Mouse (Mus musculus): ENCODE measurements around the gene Slc25a39.

GRCm38 (mm10) chr11:102403657-102404056 lies 4.1 kb downstream of the Slc25a39 start:
- no peak for TF ChIP-seq POLR2A (IDR thresholded peaks at IDR 0.05; ENCODE audit: extremely low read depth, insufficient read depth, low read length)
- TF ChIP-seq CTCF (IDR thresholded peaks at IDR 0.05; ENCODE audit: low read depth, low read length) = no peak
